Mouse (Mus musculus) heart, embryonic 10.5 days (tissue): ENCODE measurements around the gene Tnrc6b. TPM values are rescaled to one million over a fixed set of nuclear protein-coding genes. Genes with fewer than 3 reads are reported as not detected.
"Not testable (repeated sequence)": the region's sequence is repeated elsewhere in the genome, so short reads cannot be mapped to it uniquely, and the experiment has no call there.

Experiments used
- DNase-seq: peaks from one replicate; pipeline ENCODE4 v3.0.0-alpha.2; 2017; ENCODE audit warnings: low spot score
- H3K27ac ChIP-seq: fragments of 300-500 bp; sonication (generic); 2 replicates; pipeline ENCODE4 v1.5.1; 2016; ENCODE audit warnings: mild to moderate bottlenecking
- H3K27me3 ChIP-seq: fragments of 300-500 bp; sonication (generic); 2 replicates; pipeline ENCODE4 v1.6.1; 2016; ENCODE audit warnings: mild to moderate bottlenecking; ENCODE audit not compliant: poor library complexity, insufficient read depth, severe bottlenecking
- H3K36me3 ChIP-seq: fragments of 300-500 bp; sonication (generic); 2 replicates; pipeline ENCODE4 v1.6.1; 2016; ENCODE audit warnings: mild to moderate bottlenecking, moderate library complexity
- H3K4me1 ChIP-seq: fragments of 300-500 bp; sonication (generic); 2 replicates; pipeline ENCODE4 v1.6.1; 2016; ENCODE audit warnings: mild to moderate bottlenecking
- H3K4me3 ChIP-seq: fragments of 300-500 bp; sonication (generic); 2 replicates; pipeline ENCODE4 v1.5.1; 2016; ENCODE audit warnings: mild to moderate bottlenecking, moderate library complexity
- H3K9me3 ChIP-seq: fragments of 300-500 bp; sonication (generic); 2 replicates; pipeline ENCODE4 v1.6.1; 2016; ENCODE audit warnings: mild to moderate bottlenecking, moderate library complexity
- WGBS: fragments of 180-500 bp; shearing (Covaris S2); methylation state at CpG from one replicate; pipeline ENCODE4 v1.1.7; 2016; 5-methylcytosine and 5-hydroxymethylcytosine counted together
- polyA plus RNA-seq: library from polyadenylated mRNA; unstranded; fragments of >200 nt; fragmentation: Nextera tagmentation; extraction: Ambion mirVana; gene quantifications from 2 replicates; pipeline ENCODE4 v1.2.1, GENCODE M21; 2016

Gene Tnrc6b
- polyA plus RNA-seq, 1 experiment from 2014 or later, result 28.5 TPM

DNA sequence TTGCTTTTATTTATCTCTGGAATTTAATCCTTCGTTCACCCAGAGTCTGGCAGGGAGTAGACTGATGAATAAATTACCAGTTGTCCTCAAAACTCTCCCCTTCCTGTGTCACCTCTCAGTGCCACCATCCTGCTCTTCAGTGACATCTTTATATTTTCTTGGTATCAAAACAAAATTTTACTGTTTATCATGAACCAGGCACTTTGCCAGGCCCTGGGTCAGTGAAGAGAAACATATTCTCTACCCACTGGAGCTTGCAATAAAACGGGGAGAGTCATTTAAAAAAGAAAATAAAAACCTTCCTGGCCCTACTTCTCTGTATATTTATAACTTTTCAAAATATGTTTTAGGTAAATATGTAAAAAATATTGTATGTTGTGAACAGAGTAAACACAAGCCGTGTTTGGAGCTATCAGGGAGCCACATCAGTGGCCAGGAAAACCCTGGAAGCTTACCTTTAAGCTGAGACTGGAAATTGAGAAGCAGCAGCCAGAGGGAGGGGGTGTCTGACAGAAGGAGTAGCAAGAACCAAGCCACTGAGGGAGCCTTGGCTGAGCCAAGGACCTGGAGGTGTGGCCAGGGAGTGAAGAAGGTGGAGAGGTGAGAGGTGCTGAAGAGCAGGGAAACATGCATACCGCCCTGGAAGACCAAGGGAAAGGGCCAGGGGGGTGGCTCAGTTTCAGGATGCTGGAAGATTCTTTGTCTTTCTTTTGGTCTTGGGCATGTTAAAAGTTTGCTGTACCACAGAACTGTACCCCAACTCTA, 21.3 kb downstream of the Tnrc6b start:
- no peak overlapping the region for H3K4me3 ChIP-seq
- H3K4me1 ChIP-seq, result no peaks in the 10 kb centered on the region
- H3K27ac ChIP-seq, result no peak overlapping the region
- no peaks in the 10 kb centered on the region for H3K36me3 ChIP-seq
- no peak for DNase-seq
- H3K9me3 ChIP-seq, result no peaks in the 10 kb centered on the region
- no peaks in the 10 kb centered on the region for H3K27me3 ChIP-seq
- 53% methylated on average over 4 of the region's 4 CpGs for WGBS

- Histone ChIP-seq H3K9me3 (no peaks in the 10 kb centered on the region), H3K27me3 (no peaks in the 10 kb centered on the region), H3K4me3 (no peak overlapping the region), H3K4me1 (0 out of 2 replicates have a peak, but pooled peaks cover 3% of the 10 kb centered on the region), H3K36me3 (no peaks in the 10 kb centered on the region), H3K27ac (no peak overlapping the region)
- WGBS, result 82% methylated on average over 3 of the region's 3 CpGs
- no peak for DNase-seq
Observed at GRCm38 (mm10) chr15:80735300-80735699, 24.2 kb downstream of the Tnrc6b start.

- H3K9me3 ChIP-seq, H3K4me3 ChIP-seq, H3K4me1 ChIP-seq, DNase-seq, H3K27me3 ChIP-seq, H3K27ac ChIP-seq, H3K36me3 ChIP-seq: not testable (repeated sequence)
- 81% methylated on average over 4 of the region's 4 CpGs for WGBS
Observed at GRCm38 (mm10) chr15:80735708-80736107, 24.6 kb downstream of the Tnrc6b start.

DNA sequence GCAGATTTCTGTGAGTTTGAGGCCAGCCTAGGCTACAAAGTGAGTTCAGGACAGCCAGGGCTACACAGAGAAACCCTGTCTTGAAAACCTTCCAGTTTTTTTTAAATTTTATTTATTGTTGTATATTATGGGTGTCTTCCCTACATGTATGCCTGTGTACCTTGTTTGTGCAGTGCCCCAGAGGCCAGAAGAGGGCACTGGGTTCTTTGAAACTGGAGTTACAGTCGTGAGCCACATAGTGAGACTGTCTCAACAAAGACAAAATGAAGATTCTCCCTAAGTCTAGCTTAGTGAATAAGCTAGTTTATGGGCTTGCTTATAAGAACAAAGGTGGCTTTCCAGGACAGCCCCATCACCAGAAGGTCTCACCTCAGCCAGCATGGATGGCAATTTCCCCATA, 25.4 kb downstream of the Tnrc6b start:
- H3K9me3 ChIP-seq, result no peaks in the 10 kb centered on the region
- H3K27me3 ChIP-seq, result no peaks in the 10 kb centered on the region
- H3K27ac ChIP-seq, result no peak overlapping the region
- DNase-seq, result no peak
- H3K4me3 ChIP-seq, result no peak overlapping the region
- no peaks in the 10 kb centered on the region for H3K36me3 ChIP-seq
- 48% methylated on average over 1 of the region's 1 CpGs for WGBS
- H3K4me1 ChIP-seq, result 0 out of 2 replicates have a peak, but pooled peaks cover 3% of the 10 kb centered on the region

- Histone ChIP-seq H3K27me3 (no peaks in the 10 kb centered on the region), H3K9me3 (no peaks in the 10 kb centered on the region), H3K4me1 (0 out of 2 replicates have a peak, but pooled peaks cover 3% of the 10 kb centered on the region), H3K27ac (no peak overlapping the region), H3K4me3 (no peak overlapping the region), H3K36me3 (no peaks in the 10 kb centered on the region)
- no peak for DNase-seq
- WGBS, result 94% methylated on average over 2 of the region's 2 CpGs
Observed at GRCm38 (mm10) chr15:80738244-80738643, 27.1 kb downstream of the Tnrc6b start.

DNA sequence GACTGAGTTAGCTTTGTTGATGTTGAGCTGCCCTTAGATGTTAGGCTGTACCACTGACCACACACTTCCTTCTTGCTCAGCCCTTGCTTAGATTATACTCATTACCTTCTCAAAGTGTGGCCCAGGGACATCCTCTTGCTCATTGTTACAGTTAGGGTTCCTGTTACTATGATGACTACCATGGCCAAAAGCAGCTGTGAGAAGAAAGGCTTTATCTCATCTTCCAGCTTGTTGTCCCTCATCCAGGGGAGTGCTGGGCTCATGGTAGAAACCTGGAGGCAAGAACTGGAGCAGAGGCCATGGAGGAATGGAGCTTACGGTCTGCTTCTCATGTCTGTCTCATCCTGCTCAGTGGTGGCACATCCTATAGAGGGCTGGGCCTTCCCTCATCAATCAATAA, 28.9 kb downstream of the Tnrc6b start:
- no peak overlapping the region for H3K4me3 ChIP-seq
- no peaks in the 10 kb centered on the region for H3K9me3 ChIP-seq
- 63% methylated on average over 1 of the region's 1 CpGs for WGBS
- H3K4me1 ChIP-seq, result 0 out of 2 replicates have a peak, but pooled peaks cover 3% of the 10 kb centered on the region
- H3K27ac ChIP-seq, result peak overlapping the region; percentile 31; the same call in 1 of the 2 replicates
- no peaks in the 10 kb centered on the region for H3K36me3 ChIP-seq
- H3K27me3 ChIP-seq, result no peaks in the 10 kb centered on the region
- DNase-seq, result no peak

DNA sequence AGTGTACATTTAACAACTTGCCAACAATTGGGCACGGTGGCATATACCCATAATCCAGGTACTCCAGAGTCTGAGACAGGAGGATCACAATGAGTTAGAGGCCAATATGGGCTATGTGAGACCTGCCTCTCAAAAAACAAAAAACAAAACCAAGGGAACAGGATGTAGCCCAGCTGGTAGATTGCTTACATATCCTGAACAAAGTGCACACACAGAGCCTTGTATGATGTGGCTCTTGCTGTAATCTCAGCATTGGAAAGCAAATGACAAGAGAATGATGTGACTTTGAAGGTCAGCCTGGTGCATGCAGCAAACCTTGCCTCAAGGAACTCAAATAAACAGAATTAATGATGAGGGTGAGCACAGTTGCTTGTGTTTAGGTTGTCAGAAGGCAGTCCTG, 30.7 kb downstream of the Tnrc6b start:
- Histone ChIP-seq H3K4me3 (no peak overlapping the region), H3K27me3 (no peaks in the 10 kb centered on the region), H3K27ac (no peak overlapping the region), H3K9me3 (no peaks in the 10 kb centered on the region), H3K4me1 (0 out of 2 replicates have a peak, but pooled peaks cover 3% of the 10 kb centered on the region), H3K36me3 (no peaks in the 10 kb centered on the region)
- WGBS, result 84% methylated on average over 1 of the region's 1 CpGs
- DNase-seq, result no peak

DNA sequence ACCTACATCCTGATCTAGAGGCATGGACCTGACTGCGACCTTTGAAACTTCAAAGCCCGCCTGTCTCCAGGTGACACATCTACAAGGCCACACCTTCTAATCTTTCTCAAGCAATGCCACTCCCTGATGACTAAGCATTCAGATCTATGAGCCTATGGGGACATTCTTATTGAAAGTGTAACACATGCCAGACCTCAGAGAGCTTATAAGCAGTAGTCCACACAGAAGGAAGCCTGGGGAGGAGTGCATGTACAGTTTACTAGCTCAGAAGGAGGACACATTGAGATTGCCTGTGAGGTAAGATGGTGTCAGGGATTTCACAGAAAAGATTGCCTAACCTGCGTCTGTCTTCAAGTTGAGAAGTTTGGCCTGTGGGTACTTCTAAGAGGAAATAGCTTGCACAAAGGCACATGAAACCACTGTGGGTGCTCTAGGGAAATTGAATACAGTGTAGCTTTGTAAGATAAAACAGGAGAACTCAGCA, 31.9 kb downstream of the Tnrc6b start:
- no peak overlapping the region for H3K4me3 ChIP-seq
- 76% methylated on average over 3 of the region's 3 CpGs for WGBS
- no peaks in the 10 kb centered on the region for H3K36me3 ChIP-seq
- no peaks in the 10 kb centered on the region for H3K27me3 ChIP-seq
- peak; percentile 78 for DNase-seq
- no peak overlapping the region for H3K27ac ChIP-seq
- no peaks in the 10 kb centered on the region for H3K9me3 ChIP-seq
- 0 out of 2 replicates have a peak, but pooled peaks cover 3% of the 10 kb centered on the region for H3K4me1 ChIP-seq

GRCm38 (mm10) chr15:80743606-80744005, 32.5 kb downstream of the Tnrc6b start:
- 80% methylated on average over 7 of the region's 7 CpGs for whole genome bisulfite sequencing
- peak; percentile 75 for DNase-seq
- no peak overlapping the region; the same call in 1 of the 2 replicates for H3K27ac ChIP-seq

DNA sequence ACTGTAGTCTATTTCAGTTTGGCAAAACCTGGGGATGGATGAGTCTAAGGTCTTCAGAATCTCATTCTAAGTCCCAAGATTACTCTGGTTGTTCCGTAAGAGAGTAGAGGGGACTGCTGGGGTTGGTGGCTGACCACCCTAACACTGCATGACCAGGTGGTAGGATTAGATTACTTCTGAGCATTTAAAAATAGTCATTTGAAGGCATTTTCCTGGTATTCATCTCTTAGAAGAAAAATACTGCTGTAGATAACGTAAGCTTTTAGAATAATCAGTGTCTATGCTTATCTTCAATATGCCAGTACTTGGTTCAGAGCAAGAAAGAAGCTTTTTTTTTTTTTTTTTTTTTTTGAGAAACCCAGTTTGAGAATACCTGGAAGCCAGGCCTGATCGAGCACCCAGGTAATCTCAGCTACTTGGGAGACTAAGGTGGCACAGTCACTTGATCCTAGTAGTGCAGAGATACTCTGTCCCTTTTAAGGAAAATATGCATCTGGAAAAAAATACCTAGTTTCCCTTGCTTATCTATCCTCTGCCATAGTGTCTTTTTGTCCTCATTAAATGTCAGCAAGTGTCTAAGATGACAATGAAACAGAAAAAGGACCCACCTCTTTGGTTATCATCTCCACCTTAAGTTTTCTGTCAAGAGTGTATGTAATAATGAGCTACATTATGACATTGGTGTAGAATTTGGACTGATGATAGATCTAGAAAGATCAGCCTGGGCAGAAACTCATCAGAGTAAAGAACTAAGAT, 33.7 kb downstream of the Tnrc6b start:
- Histone ChIP-seq H3K27ac (no peak overlapping the region), H3K4me1 (peaks cover under 1% of the 10 kb centered on the region; the same call in 1 of the 2 replicates), H3K36me3 (no peaks in the 10 kb centered on the region), H3K27me3 (no peaks in the 10 kb centered on the region), H3K4me3 (no peak overlapping the region), H3K9me3 (no peaks in the 10 kb centered on the region)
- WGBS, result 61% methylated on average over 3 of the region's 3 CpGs
- DNase-seq, result no peak

More at GRCm38 (mm10) chr15:80743606-80744005, 32.5 kb downstream of the Tnrc6b start:
- H3K9me3 ChIP-seq, result no peaks in the 10 kb centered on the region
- no peaks in the 10 kb centered on the region for H3K36me3 ChIP-seq
- H3K4me3 ChIP-seq, result no peak overlapping the region
- H3K4me1 ChIP-seq, result 0 out of 2 replicates have a peak, but pooled peaks cover 3% of the 10 kb centered on the region
- no peaks in the 10 kb centered on the region for H3K27me3 ChIP-seq

GRCm38 (mm10) chr15:80748979-80749378, 37.9 kb downstream of the Tnrc6b start:
- WGBS, result 16% methylated on average over 5 of the region's 5 CpGs
- no peaks in the 10 kb centered on the region for H3K36me3 ChIP-seq
- H3K4me3 ChIP-seq, result no peak overlapping the region
- DNase-seq, result peak; percentile 74
- H3K27me3 ChIP-seq, result no peaks in the 10 kb centered on the region
- H3K27ac ChIP-seq, result no peak overlapping the region
- peaks cover 7% of the 10 kb centered on the region; the same call in 1 of the 2 replicates for H3K4me1 ChIP-seq
- H3K9me3 ChIP-seq, result no peaks in the 10 kb centered on the region

DNA sequence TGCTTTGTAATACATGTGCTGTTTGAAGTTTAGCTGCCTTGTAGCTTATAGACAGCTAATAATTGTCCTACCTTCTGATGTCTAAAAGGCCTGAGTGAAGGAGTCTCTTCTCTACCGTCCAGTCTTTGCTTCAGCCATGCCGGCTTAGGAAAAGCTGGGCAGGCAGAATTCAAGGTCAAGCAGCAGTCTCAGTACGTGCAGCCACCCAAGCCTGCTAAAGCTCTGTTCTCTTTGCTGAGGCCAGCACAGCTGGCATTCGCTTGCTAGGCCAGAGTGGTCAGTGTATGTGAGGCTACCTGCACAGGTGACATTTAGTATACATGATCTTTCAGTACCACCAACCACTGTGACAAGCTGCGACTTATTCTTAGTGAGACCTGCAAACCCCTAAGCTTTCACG, 42.2 kb downstream of the Tnrc6b start:
- H3K36me3 ChIP-seq, result no peaks in the 10 kb centered on the region
- no peak overlapping the region for H3K27ac ChIP-seq
- no peak for DNase-seq
- no peak overlapping the region for H3K4me3 ChIP-seq
- no peaks in the 10 kb centered on the region for H3K27me3 ChIP-seq
- 74% methylated on average over 6 of the region's 6 CpGs for WGBS
- H3K4me1 ChIP-seq, result peaks cover 7% of the 10 kb centered on the region; the same call in 1 of the 2 replicates
- no peaks in the 10 kb centered on the region for H3K9me3 ChIP-seq

GRCm38 (mm10) chr15:80754103-80754502, 43.0 kb downstream of the Tnrc6b start:
- DNase-seq, result no peak
- H3K4me3 ChIP-seq, result no peak overlapping the region
- H3K9me3 ChIP-seq, result no peaks in the 10 kb centered on the region
- H3K36me3 ChIP-seq, result no peaks in the 10 kb centered on the region
- 77% methylated on average over 1 of the region's 1 CpGs for WGBS
- H3K27ac ChIP-seq, result no peak overlapping the region
- no peaks in the 10 kb centered on the region for H3K27me3 ChIP-seq
- peaks cover 7% of the 10 kb centered on the region; the same call in 1 of the 2 replicates for H3K4me1 ChIP-seq
